Mouse (Mus musculus): ENCODE results near the gene Pth1r. TPM values are rescaled to one million over a fixed set of nuclear protein-coding genes. Genes with fewer than 3 reads are reported as not detected.
A peak's percentile ranks its signal among the peaks of the same experiment; 100 is the strongest.

The Pth1r gene
- 10 to 100 TPM; 14.7 to 16.3 TPM for total RNA-seq (2021)
- polyA plus RNA-seq (2012; rRNA removed), result 37.8 and 51.4 TPM in 2 replicates
- long read RNA-seq, transcript Pth1r-202 (15 exons, 2,219 nt), result major isoform, 16 of 26 reads
- long read RNA-seq, transcript Pth1r-201 (14 exons, 2,307 nt), result minor isoform, 8 of 26 reads
- long read RNA-seq, partial matches to known transcripts, result 0 of 26 reads
- long read RNA-seq, other reads (novel, unspliced or antisense), result 1 of 26 reads

DNA sequence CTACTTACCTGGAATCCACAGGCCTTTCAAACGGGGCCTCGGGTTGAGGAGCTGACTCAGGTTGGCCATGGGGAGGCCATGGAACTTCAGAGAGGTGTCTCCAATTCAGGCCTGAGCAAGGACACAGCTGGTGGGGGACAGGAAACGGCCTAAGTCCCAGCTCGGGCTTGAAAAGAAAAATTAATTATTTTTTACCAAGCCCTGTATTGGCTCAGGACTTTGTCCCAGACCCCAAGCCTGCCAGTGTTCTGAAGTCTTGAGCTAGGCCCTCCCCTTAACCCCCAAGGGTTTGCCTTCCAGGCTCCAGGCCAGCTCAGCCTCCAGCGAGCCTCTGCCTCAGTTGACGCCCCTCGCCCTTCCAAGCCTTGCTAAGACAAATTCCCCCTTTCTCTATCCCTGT, at the start of gene Pth1r:
Gene Pth1r, minus strand, starts transcription at position 185 of the 400 bp plus-strand sequence.
- no peak for DNase-seq

GRCm38 (mm10) chr9:110790462-110790861, 43.5 kb upstream of the Pth1r start:
- DNase-seq, result no peak

DNA sequence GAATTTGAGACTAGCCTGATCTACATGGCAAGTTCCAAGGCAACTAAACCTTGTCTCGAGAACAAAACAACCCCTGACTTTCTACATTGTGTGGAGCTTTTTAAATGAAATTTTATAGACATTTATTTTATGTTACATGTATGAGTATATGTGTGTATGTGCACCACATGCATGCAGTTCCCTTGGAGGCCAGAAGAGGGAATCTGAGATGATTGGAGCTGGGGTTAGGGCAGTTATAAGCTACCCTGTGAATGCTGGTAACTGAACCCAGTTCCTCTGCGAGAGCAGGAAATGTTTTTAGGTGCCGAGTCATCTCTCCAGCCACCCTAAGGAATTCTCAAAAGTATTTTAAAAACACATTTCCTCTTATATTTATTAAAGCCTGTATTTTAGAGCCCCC, 41.2 kb upstream of the Pth1r start:
- no peak for DNase-seq

DNA sequence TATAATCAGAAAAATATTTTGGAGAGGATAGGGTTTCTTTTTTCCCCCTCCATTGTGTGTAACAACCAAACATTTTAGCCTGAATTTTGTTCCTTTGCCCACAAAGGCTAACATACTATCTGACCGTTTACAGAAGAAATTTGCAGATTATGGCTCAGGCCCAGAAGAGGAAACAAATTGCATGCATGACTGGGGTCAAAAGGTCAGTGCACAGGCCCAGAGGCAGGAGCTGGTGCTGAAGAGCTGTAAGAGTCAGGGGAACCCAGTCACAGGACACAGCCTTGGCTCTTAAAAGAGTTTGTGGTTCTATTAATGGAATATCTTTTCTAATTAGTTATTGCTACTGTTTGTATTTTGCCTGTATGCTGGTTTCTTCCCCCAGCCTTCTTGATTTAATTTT, 36.7 kb upstream of the Pth1r start:
- no peak for DNase-seq

DNA sequence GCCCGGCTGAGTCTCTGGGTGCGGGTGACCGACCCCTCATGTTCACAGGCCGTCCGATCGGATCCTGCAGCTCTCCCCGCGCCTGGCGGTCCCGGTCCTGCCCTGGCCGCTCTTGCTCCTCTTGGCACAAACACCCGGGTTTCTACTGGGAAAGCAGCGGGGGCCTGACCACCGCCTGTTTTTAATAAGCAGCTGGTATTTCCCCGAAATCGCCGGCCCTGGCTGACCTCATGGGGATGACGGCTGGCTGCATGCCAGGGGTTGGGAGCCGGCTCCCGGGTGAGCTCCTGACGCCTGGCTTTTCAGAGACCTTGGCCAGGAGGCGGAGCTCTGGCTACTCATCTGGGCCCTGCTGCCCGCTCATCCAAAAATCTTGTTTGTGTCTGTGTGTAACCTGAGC, 34.8 kb upstream of the Pth1r start:
- DNase-seq, result peak; percentile 96

- peak; percentile 97 for DNase-seq
These were observed 34.3 kb upstream of the Pth1r start for GRCm38 (mm10) chr9:110781256-110781721.

- DNase-seq, result no peak
These were observed 32.4 kb upstream of the Pth1r start for GRCm38 (mm10) chr9:110779242-110779913.

DNA sequence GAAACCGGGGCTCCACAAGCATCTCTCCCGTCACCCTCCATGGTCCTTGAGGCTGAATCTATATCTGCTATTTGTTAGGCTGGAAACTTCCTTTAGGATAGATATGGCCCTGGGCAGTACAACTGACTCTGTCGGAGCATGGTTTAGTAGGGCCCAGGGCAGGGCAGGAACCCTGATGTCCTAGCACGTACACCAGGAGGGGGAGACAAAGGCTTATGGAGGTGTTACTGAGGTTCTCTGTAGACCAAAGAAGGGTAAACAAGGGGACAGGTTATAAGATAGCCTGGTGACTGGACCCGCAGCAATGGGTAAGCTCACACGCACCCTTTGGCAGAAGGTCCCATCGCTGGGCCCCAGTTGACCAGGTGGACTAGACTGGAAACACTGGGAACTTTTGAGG, 31.6 kb upstream of the Pth1r start:
- no peak for DNase-seq

DNA sequence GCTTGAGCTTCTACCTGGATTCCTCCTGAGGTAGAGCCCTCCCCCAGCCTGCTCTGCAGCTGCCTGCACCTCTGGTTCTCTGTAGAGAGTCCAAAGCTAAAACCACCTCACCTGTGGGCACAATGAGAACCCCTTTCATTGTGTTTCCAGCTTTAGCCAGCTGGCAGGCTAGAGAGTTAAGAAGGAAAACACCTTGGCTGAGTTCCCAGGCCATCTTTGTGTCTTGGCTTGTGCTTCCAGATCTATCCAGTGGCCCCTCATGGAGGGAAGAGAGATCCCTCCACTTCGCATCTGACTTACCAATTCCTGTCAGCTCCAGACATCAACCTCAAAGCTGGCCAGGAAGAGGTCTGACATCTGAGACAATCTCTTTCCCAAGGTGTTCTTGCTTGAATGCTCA, 31.2 kb upstream of the Pth1r start:
- DNase-seq, result no peak

DNA sequence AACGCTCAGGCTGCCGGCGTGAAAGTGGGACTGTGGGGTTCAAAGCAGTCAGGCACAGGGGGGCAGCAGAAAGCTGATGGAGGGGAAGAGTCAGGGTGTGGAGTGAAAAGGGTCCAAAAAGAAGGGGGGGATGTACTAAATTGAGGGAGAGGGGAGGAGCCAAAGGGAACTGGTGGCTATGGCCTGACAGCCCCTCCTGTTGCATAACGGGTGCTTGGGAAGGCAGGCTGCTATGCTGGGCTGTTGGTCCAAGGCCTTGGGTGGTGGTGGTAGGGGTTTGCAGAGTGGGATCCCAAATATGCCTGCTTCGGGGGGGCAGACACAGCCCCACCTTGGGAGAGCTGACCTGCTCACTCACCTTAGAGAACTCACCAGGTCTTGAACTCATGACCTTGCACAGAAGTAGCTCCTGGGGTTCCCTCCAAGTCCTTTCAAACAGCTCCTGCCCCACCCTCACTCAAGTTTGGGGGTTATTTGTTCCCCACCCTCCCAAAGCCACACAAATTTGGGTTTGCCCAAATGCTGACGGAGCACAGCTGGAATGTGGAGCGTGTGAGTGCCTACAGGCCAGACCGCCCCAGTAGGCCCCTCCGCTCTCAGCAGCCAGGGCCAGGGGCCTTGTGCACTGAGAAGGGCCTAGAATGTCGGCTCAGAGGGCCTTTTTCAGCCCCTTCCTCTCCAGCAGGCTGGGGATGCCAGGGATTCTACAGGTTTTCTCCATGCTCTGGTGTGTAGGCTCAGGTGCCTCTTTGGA, 28.5 kb upstream of the Pth1r start:
- no peak for DNase-seq

GRCm38 (mm10) chr9:110774403-110775268, 27.7 kb upstream of the Pth1r start:
- DNase-seq, result no peak

- DNase-seq, result no peak
These were observed 25.4 kb upstream of the Pth1r start for GRCm38 (mm10) chr9:110772336-110772735.

- DNase-seq, result no peak
These were observed 16.5 kb upstream of the Pth1r start for GRCm38 (mm10) chr9:110763405-110763804.

DNA sequence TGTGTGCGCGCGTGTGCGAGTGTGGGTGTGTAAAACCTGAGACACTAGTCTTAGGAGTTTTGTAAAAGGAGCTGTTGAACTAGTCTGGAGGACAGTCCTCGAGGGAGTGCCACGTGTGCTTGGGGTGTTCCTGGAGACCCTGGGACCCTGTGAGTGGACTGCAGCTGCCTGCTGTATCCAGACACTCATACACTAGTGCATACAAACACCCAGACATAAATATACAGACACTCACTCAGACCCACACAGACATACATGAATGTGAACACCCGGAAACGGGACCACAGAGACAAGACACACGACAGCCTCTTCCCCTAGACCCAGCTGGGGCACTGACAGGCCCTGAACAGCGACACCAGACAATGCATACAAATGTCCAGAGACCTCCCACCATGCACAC, 15.8 kb upstream of the Pth1r start:
- no peak for DNase-seq

DNA sequence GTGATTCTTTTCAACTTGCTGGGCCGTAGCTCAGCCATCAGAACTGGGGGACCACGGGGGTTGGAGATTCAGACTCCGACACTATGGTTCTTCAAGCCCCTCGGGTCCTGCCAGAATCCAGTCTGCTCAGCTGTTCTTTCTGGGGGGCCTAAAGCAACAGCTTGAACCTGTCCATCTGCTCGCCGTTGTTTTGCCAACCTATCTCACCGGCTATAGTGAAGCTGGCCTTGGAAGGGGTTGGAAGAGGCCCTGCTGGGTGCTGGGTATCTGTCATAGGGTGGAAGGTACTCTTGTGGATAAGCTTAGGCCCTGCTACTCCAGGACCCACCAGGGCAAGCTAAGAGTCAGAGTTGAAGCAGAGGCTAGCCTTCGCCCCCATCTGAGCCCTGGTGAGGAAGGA, 13.9 kb upstream of the Pth1r start:
- DNase-seq, result no peak

DNA sequence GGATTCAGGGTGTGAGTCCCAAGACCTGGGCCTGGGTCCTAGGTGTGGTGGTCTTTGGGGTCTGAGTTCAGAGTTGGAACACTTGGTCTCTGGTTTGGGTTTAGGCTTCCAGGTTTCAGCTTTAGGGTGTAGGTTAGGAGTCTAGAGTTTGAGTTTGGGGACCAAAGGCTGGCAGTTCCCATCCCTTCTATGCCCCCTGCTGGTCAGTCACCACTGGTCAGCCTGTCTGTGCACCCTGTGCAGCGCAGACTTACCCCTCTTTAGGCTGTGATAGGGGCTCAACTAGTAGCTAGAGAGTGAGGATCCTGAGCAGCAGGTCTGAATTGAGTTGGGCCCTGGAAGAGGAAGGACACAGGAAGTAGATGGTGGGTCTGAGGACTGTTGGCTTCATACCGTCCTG, 12.3 kb upstream of the Pth1r start:
- peak; percentile 59 for DNase-seq

DNA sequence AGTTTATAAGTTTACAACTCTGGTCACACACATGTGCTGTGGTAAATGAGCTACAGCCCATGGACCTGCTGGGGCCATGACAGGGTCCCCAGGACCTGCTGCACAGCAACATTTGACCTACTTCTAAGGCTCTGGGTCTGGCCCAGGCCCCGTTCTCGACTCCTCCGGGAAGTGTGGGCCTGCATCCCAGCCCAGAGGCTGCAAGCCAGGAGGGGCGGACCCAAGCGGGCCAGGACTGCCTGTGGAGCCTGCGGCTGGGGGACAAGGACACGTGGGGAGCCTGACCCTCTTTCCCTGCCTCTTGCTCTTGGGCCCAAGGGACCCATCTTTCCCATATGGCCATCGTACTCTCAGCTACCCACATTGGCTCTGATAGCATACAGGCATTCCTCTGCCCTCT, 11.7 kb upstream of the Pth1r start:
- DNase-seq, result peak; percentile 80

- no peak for DNase-seq
These were observed 10.9 kb upstream of the Pth1r start for GRCm38 (mm10) chr9:110757816-110758215.

- DNase-seq, result no peak
These were observed 6.8 kb upstream of the Pth1r start for GRCm38 (mm10) chr9:110753773-110754172.

- no peak for DNase-seq
These were observed 6.0 kb upstream of the Pth1r start for GRCm38 (mm10) chr9:110752917-110753435.

DNA sequence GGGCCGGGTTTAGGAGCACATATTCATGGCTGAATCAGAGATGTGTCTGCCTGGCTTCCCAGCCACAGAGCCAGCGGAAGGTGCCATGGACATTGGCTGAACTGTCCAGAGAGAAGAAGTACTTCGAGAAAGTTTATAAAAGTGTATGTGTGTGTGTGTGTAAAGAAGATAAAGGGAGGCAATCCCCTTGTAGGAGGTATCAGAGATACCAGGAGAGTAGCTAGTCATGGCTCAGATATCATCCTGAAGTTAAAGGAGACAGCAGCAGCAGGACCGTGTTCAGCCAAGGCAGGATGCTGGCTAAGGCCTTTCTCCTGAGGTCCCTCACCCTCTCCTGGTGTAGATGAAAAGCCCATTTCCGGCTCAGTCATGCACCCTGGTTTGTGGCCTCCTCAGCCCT, 4.5 kb upstream of the Pth1r start:
- no peak for DNase-seq
